Mouse (Mus musculus) G1E (cell line): ENCODE measurements around the gene Egr4.

Experiments
- CTCF ChIP-seq: IDR thresholded peaks from 2 replicates; pipeline ENCODE4 v1.5.1; 2012; ENCODE audit warnings: low read depth, low read length, inconsistent platforms, mixed read lengths
- GATA1 ChIP-seq: IDR thresholded peaks from 2 replicates; pipeline ENCODE4 v1.6.1; 2012; ENCODE audit warnings: borderline replicate concordance, low read length, inconsistent platforms, mixed read lengths
- POLR2AphosphoS5 ChIP-seq: IDR thresholded peaks from 2 replicates; pipeline ENCODE4 v1.6.1; 2012; ENCODE audit warnings: low read depth, low read length, inconsistent platforms; ENCODE audit not compliant: insufficient replicate concordance
- TAL1 ChIP-seq: conservative IDR thresholded peaks from 2 replicates; pipeline ENCODE4 v1.6.1; 2012; ENCODE audit warnings: low read depth, low read length, inconsistent platforms, mixed read lengths

GRCm38 (mm10) chr6:85543351-85544175 is 30.2 kb upstream of the Egr4 start:
- TF ChIP-seq GATA1: no peak
- TF ChIP-seq CTCF: no peak
- no peak for TF ChIP-seq TAL1
- no peak for TF ChIP-seq POLR2AphosphoS5
